Mouse (Mus musculus): ENCODE results near the gene Nxf1.
A peak's percentile ranks its signal among the peaks of the same experiment; 100 is the strongest.

Gene Nxf1

DNA sequence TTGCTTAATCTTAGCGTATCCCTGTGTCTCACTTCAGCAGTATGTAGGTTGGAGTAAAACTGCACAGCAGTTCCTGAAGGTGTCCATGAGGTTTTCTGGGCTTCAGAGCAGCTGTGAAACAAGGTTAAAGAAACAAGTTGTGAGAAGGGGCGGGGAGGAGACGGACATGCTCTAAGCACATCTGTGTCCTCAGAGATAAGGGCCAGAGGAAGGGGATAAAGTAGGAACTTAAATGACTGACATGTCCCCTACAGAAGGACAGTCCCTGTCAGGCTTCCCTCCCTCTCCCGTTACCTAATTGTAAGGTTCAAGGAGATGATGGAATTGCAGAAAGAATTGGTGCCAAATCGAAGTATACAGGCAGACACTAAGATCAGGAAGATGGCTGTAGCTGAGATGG, 16.1 kb downstream of the Nxf1 start:
- no peak for DNase-seq

DNA sequence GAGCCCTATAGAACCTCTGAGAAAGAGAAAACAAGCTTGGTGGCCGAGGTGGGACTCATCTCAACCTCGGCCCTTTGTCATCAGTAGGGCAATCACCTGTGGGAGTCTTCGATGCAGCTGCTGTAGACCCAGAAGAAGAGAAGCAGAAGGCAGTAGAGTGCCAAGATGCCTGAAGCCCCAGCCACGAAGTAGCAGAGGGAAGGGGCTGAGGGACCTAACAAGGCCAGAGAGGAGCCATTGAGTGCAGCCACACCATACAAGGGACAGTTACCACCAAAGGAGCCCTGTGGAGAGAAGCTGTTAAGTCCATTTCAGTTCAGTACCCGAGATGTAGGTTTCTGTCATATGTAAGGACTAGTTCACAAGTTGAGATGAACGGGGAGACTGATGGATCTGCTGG, 16.5 kb downstream of the Nxf1 start:
- DNase-seq: no peak

DNA sequence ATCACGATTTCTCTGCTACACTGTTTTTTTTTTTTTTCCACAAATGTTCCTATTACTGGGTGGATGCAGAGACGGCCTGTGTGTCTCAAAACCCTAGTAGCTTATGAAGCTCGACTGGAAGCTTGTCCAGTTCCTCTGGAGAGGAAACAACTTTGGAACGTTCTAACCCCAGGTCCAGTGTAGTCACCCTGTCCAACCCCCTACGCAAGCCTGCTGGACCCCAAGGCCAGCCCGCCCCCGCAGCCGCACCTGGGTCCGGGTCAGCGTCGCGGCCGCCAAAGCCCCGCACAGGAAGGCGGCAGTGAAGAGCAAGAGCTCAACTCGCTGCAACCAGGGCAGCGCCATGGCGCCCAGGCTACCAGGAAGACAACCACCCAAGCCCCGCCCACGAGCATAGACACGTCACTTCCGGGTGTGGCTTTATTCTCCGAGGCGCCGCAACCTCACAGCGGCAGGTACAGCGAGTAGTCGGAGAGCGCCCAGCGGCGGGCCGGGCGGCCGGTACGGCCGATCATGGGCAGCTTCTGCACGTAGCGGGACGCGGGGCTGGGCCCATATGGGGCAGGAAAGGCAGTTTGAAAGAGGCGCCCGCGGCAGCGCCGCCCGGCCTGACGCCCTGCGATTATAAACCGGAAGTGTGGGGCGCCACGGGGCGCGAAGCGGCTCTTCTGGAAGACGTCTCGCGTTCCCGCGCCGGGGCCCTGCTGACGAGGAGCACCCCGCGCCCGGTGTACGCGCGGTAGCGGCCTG, 17.4 kb downstream of the Nxf1 start, which contains the start of gene Tmem179b:
Gene Tmem179b (minus strand): TSS at position 382 of the 750 bp plus-strand sequence.
- peak; percentile 98 for DNase-seq

DNA sequence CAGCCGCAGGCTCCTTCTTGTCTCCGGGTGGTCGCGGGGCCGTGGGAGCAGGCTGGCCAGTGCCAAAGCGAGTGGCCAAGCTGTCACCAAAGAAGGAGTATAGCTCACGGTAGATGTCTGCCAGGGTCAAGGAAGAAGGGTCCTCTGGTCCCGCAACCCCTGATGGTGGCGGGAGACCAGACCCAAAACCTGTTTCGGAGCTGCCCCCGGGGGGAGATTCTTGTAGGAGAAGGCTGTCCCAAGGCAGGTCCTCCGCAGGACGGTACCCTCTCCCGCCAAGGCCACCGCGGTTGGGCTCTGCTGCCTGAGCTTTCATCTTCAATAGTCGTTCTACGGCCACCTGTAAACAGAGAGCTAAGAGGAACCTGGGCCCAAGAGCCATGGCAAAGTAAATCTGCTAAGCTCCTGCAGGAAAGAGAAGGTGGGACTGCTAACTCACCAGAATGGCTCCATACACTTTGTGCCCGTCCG, 18.1 kb downstream of the Nxf1 start:
- peak; percentile 42 for DNase-seq

DNA sequence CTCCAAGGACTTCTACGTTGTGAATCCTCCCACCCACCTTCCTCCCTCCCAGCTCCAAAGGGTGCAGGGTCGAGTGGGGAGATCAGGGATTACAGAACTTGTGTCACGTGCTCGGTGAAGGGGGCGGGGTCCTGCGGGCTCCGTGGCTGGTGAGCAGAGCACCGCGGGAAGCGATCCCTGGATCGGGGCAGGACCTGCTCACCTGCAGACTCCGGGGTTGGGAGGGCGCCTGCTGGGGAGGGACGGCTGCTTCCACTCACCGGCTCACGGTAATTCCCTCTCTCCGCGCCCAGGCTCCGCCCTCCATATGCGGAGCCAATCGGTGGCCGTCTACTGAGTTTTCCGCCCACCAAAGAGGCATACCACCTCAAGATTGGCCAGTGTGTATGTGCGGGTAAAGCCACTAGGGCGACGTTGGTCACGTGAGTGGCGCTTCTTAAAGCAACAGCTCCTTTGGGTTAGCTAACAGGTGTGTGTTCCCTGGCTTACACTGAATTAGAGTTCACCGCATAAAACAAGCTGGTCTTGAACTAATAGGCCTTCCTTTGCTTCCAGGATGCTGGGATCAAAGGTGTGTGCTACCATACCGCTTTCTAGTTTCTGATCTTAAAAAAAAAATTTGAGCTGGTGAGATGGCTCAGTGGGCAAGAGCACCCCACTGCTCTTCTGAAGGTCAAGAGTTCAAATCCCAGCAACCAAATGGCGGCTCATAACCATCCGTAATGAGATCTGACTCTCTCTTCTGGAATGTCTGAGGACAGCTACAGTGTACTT, 29.3 kb downstream of the Nxf1 start, which contains the start of gene Taf6l:
Gene Taf6l (minus strand): TSS at position 410 of the 774 bp plus-strand sequence.
- peak; percentile 91 for DNase-seq

DNA sequence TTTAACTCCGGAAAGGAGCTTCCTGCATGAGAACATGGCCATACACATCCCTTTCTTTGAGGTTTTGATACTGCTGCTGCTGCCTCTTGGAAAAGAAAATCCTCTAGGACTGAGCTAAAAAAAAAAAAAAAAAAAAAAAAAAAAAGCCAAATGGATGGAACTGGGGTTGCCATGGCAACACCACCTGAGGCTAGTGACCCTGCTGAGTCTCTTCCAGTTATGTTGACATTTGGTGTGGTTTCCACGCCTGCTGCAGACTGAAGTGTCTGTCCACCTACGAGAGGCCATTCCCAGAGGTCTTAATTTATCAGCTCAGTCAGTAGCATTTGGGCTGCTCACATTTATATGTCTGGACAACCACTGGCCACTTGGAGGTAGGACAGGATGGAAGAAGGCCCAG, 31.6 kb downstream of the Nxf1 start:
- no peak for DNase-seq

DNA sequence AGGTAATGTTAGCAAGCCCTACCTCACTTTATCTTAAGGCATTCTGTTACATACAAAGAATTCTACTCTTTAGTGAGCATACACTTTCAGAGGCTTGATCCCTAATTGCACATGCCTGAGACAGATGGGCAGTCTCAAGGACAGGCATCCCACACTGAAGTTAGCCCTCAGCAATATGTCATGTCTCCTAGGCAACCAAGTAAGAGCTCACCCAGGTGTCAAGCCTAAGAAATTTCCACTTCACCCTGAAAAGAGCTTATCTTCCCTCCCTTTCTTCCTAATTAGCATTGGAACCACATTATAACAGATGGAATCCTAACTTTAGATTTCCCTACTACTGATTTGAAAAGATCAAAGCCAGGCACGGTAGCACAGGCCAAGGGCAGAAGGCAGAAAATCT, 32.3 kb downstream of the Nxf1 start:
- DNase-seq: no peak

DNA sequence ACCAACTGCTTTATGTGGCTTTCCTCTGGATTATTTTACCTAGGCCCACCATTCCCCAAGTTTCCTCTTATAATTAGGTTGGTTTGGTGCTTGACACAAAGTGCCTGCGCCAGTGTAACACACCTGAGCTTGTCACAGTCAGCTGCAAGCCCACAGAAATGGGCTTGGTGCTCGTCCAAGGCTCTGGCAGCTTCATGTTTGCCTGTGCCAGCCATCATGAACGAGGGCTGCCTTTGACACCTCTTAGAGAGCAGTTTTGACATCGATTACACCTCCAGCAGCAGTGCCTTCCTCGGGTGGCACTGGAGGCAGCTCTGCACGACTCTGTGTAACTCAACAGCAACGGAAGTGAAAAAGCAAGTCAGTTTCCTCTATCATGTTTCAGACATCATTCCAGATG, 33.3 kb downstream of the Nxf1 start:
- no peak for DNase-seq

DNA sequence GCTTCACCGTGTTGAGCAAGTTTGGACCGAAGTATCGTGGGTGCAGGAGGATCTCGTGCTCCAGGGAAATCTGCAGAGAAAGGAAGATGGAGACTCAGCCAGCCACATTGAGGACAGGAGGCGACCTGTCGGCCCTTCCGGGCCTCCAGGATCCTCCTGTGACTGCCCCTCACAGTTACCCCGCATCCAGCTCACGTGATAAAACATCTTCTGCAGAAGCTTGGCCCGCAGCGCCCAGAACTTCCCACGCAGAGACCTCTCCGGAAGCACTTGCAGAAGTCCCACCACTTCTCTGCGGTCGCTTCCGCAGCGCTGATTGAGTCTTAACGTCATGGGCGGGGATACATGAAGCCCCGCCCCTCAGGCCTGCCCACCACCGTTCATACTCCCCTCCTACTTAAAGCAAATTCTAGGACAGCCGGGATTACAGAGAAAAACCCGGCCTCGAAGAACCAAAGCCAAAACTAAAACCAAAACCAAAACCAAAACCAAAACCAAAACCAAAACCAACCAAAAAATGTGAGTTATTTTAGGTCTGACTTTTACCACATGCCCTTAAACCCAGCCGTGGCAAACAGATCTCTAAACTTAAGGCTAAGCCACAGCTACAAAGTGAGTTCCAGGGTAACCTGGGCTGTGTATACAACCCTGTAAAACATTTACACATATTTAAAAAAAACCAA, 41.5 kb downstream of the Nxf1 start, which contains the start of gene Polr2g:
Gene Polr2g (minus strand): TSS at position 314 of the 683 bp plus-strand sequence.
- peak; percentile 89 for DNase-seq

DNA sequence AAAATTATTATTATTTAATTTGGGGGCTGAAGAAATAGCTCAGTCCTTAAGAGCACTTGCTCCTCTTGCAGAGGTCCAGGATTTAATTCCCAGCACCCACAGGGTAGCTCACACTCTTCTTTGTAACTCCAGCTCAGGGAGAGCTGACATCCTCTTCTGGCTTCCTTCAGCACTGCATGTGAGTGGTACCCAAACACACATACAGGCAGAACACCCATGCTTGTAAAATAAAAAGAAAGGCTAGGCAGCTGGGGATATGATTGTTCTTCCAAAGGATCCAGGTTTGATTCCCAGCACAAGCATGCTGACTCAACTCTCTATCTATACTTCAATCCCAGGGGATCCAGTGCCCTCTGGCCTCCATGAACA, 42.1 kb downstream of the Nxf1 start:
- DNase-seq: no peak

DNA sequence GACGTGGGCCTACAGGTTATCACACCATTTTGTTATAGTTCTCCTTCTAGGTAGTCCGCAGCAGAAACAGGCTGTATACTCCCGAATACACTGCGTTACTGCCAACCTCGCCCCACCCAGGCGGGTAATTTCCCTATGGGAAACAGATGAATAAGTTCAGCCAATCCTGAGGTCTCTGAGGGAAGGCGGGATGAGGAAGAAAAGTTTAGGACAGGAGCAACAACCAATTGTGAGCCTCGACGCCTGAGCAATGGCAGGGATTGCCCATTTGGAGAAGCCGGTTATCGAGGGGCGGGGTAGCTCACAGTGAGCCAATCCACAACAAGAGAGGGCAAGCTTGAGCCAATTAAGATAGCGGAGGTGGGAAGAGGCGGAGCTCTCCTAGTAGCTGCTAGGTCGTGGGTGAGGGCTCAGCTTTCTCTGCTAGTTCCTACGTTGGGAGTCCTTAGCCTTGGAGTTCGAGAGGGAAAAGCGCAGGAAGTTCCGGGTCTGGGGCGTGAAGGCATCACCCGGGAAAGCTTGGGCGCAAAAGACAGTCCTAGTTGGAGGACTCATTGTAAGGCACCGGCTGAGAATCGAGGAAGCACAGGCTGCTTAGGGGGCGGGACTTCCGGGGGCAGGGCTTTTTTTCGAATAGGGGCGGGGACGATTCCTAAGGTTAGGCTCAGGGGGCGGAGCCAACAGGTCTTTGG, 45.4 kb downstream of the Nxf1 start, which contains the start of gene Zbtb3:
Gene Zbtb3 (plus strand): TSS at position 426 of the 692 bp plus-strand sequence.
- DNase-seq: peak; percentile 91

DNA sequence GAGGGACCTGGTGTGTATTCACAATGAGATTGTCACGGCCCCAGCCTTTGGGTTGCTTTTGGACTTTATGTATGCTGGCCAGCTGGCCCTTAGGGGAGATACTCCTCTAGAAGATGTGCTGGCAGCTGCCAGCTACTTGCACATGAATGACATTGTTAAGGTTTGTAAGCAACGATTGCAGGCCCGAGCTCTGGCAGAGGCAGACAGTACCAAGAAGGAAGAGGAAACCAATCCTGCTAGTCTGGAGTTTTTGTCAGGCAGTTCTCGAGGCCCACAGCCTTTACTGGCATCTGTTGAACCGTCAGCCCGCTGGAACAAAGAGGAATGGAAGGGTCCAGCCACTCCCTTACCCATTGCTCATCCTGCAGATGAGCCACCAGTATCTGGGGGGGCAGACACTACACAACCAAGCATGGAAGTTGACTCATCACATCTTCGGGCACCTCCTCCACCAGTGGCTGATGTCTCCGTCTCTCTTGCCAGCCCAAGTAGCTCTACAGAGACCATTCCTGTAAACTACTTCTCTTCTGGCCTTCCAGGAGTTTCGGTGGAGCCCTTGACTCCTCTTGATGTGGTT, 46.4 kb downstream of the Nxf1 start:
- DNase-seq: no peak

DNA sequence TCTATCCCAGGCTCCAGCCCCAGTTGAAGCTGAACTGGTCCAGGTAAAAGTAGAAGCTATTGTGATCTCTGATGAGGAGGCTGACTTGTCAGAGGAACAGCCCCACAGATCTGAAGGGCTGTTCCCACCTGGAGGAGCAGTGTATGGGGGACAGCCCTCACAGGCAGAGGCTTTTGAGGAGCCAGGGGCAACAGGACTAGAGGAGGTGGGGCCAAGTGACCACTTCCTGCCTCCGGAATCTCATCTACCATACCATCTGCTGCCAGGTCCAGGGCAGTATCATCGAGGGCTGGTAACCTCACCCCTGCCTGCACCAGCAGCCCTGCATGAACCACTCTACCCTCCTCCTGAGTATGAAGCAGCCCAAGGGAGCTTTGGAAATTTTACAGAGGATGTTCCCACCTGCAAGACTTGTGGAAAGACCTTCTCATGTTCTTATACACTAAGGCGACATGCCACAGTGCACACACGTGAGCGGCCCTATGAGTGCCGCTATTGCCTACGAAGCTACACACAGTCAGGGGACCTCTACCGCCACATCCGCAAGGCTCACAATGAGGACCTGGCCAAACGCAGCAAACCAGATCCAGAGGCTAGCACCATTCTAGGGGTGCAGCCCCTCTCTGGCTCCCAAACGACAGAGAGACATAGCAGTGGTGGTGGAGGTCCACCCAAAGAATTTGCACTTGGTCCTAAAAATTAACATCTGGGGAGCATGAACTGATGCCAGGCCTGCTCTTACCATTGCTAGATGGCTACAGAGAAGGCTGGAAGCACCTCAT, 47.2 kb downstream of the Nxf1 start:
- no peak for DNase-seq

DNA sequence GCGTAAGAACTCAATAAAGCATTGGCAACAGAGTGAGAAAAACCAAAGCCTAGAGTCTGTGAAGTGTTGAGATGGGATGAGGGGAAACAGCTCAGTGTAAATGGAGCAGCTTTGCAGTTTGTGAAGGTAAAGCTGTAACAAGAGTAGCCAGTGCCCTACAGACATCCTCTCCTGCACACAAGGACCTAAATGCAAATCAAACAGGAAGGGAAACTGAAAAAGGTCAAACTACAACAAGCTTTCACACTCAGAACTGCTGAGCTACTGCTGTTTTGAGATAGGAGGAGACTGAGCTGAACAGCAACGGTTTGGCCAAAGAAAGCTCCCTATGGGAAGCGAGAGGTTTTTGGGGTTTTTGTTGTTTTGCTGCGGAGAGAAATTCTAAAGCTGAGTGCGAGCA, 49.9 kb downstream of the Nxf1 start:
- DNase-seq: no peak

DNA sequence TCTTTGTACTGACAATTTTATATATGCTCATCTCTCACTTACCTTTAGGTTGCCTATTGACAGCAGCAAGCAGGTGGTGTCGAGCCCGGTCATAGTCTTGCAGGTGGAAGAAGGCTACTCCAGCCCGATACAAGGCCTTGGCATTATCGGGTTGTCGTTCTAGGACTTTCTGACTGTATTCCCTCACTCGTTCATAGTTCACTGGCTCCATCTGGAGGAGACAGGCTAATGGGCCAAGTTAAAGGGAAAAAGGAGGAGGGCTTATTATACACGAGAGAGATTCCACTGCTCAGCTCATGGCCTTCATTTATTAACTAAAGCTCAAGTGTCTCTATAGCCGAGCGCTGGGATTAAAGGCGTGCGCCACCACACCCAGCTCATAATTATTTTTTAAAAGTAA, 58.9 kb downstream of the Nxf1 start:
- DNase-seq: no peak

DNA sequence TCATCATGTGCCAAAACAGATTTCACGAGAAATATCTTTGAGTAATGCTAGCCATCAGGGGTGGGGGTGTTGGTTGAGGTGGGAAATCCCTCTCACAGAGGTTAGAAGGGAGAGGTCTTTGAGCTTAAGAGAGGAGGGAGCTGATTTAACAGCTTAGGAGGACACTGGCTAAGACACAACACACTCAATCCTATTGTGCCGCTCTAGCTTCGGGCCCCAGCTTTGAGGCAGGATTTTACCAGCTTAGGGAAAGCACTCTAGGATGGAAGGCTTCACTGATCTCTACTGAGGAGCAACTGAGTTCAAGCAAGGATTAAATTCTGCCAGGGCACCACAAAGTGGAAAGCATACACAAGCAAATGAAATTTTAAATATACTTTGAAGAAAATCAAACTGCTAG, 60.1 kb downstream of the Nxf1 start:
- DNase-seq: no peak

DNA sequence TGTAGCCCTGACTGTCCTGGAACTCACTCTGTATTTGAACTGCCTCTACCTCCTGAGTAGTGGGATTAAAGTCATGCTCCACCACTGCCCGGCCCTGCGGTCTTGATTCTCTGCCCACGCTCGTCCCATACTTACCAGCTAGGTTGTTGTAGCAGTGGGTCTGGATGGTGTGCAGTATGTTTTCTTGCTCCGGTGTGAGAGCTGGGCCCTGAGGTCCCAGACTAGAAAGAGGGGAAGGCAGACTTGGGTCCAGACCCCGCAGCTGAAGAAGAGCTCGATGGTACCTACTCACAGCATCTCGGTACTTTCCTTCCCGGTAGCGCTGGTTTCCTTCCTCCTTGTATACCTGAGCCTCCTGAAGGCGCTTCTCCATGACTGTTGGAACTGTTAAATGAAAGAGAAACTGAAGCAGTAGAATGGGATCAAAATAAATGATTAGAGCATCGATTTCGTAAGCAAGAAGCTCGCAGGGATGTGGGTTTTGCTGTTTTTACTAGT, 61.5 kb downstream of the Nxf1 start:
- no peak for DNase-seq

DNA sequence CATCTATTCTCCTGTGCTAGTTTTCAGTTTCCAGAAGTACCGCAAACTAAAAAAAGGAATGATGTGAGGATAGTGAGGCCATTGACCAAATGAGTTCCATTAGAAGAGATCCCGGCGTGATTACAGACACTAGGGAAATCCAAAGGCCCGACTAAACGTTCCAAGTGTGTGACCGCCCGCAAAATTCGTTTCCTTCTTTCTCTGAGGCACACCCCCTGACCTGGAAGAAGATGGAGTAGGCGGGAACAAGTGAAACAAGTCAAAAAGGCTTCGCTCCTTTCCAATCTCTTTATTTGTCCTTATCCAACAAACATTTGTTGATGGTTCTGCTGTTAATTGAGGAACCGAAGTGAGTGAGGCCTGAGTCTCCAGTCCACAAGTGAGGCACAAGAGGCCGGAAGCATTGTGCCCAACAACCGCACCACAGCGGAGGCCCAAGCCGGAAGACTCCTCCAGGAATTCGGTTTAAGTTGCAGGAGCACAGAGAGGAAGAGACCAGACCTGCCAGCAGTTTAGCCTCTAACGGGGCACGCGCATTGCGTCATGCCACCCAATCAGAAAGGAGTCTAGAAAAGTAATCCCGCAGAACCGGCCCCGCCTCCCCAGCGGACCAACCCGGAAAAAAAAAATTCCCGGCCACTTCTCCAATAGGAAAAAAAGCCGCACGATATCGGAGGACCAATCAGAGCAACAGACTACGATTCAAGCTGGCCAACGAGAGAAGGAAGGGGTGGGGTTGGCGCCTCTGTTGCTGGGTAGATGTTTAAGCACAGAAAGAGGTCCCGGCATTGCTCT, 62.1 kb downstream of the Nxf1 start, which contains the start of gene Ttc9c:
Gene Ttc9c (minus strand): TSS at position 533 of the 795 bp plus-strand sequence.
- peak; percentile 92 for DNase-seq

DNA sequence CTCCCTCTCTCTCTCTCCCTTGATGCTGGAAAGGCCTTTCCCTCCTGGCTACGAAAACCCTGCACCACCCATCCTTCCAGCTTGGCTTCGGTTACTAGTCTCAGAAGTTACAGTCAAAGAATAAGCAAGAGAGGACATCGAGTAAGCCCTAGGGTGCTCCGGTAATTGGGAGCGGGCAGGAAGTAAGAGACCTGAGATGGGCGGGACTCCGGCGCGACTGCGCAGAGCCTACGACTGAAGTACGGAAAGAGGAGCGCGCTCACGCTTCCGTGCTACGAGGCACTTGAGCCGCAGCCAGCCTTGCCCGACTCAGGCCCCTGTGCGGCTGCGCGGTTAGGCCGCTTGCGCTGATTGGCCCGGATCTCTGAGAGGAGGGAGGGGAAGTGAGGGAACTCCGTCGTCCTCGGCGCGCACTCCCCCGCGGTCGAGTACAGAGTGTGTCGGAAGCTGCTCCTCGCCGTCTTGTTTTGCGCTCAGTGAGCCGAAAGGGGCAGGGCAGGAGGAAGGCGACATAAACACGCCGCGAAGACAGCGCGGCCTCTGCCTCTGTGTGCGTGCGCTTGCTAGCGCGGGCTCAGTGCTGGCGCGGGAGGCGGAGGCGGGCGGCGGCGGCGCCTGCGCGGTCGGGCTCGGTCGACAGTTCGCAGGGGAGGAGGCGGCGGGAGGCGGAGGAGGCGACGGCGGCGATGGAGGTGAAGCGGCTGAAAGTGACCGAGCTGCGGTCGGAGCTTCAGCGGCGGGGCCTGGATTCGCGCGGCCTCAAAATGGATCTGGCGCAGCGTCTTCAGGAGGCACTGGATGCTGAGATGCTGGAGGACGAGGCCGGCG, 62.9 kb downstream of the Nxf1 start, which contains the start of gene Hnrnpul2:
Gene Hnrnpul2 (plus strand): TSS at position 415 of the 828 bp plus-strand sequence.
- peak; percentile 97 for DNase-seq
